Mouse (Mus musculus): ENCODE results near the gene Rgl1.

DNA sequence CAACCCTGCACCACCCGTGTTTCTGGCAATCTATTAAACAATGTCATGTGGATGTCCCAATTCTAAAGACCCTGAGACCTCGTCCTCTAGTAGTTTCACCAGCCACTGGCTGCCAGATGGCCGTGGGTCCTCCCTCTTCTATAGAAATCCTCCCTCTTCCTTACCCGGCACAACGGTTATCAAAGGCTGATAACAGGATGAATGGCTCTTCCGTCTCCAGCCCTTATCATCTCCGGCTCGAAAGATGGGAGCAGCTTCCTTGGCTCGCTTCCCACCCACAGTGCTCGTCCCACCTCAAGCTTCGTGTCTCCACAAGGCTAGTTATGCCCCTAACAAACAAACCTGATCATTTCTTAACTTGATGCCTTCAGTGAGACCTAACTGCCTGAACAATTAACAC is 242.9 kb downstream of the Rgl1 start:
- TF ChIP-seq CTCF (IDR thresholded peaks at IDR 0.05; ENCODE audit: low read depth): no peak
- TF ChIP-seq EP300 (IDR thresholded peaks at IDR 0.05; ENCODE audit: low read depth): no peak
